Mouse (Mus musculus) embryonic facial prominence, embryonic 14.5 days (tissue): ENCODE data around the gene Pigb. TPM values are rescaled to one million over a fixed set of nuclear protein-coding genes. Genes with fewer than 3 reads are reported as not detected.

Experiments
- ATAC-seq: fragments of 200-750 bp; cut with Nextera tagmentation; 2 replicates; pipeline ENCODE4 v1.8.0; 2017; ENCODE audit warnings: low read depth, moderate number of reproducible peaks, moderate TSS enrichment
- DNase-seq: peaks from one replicate; pipeline ENCODE4 v3.0.0-alpha.2; 2015; ENCODE audit warnings: low spot score
- H3K27ac ChIP-seq: fragments of 300-500 bp; sonication (generic); replicated peaks from 2 replicates; pipeline ENCODE4 v1.5.1; 2014; ENCODE audit warnings: low read depth, mild to moderate bottlenecking, low read length, moderate library complexity
- H3K27me3 ChIP-seq: fragments of 300-500 bp; sonication (generic); replicated peaks from 2 replicates; pipeline ENCODE4 v1.6.1; 2014; ENCODE audit warnings: low read length; ENCODE audit not compliant: control insufficient read depth, insufficient read depth
- H3K36me3 ChIP-seq: fragments of 300-500 bp; sonication (generic); 2 replicates; pipeline ENCODE4 v1.6.1; 2014; ENCODE audit warnings: low read length, mixed read lengths; ENCODE audit not compliant: control insufficient read depth, insufficient read depth
- H3K4me1 ChIP-seq: fragments of 300-500 bp; sonication (generic); 2 replicates; pipeline ENCODE4 v1.6.1; 2014; ENCODE audit warnings: antibody characterized with exemption, low read length; ENCODE audit not compliant: control insufficient read depth, insufficient read depth
- H3K4me2 ChIP-seq: fragments of 300-500 bp; sonication (generic); 2 replicates; pipeline ENCODE4 v1.6.1; 2014; ENCODE audit warnings: low read depth, mild to moderate bottlenecking, low read length, moderate library complexity, mixed read lengths
- H3K4me3 ChIP-seq: fragments of 300-500 bp; sonication (generic); 2 replicates; pipeline ENCODE4 v1.5.1; 2014; ENCODE audit warnings: low read depth, mild to moderate bottlenecking, low read length
- H3K9ac ChIP-seq: fragments of 300-500 bp; sonication (generic); 2 replicates; pipeline ENCODE4 v1.6.1; 2014; ENCODE audit warnings: low read depth, mild to moderate bottlenecking, low read length, moderate library complexity, mixed read lengths
- H3K9me3 ChIP-seq: fragments of 300-500 bp; sonication (generic); 2 replicates; pipeline ENCODE4 v1.6.1; 2016; ENCODE audit warnings: low read length; ENCODE audit not compliant: control insufficient read depth
- WGBS: fragments of 180-500 bp; shearing (Covaris S2); extraction: QIAGEN DNeasy Blood & Tissue Kit; methylation state at CpG from one replicate; pipeline ENCODE4 v1.1.7; 2014; 5-methylcytosine and 5-hydroxymethylcytosine counted together
- polyA plus RNA-seq: library from polyadenylated mRNA; unstranded; fragments of >200 nt; fragmentation: Nextera tagmentation; extraction: Ambion mirVana; gene quantifications from 2 replicates; pipeline ENCODE4 v1.2.1, GENCODE M21; 2014

Pigb gene
- polyA plus RNA-seq, 1 experiment from 2014 or later = 11.5 TPM

GRCm38 (mm10) chr9:73014724-73015123 lies 25.5 kb downstream of the Pigb start:
- Histone ChIP-seq H3K27ac (no peak overlapping the region), H3K9me3 (no peaks in the 10 kb centered on the region), H3K36me3 (peaks cover 80% of the 10 kb centered on the region), H3K9ac (no peak overlapping the region), H3K4me2 (no peak overlapping the region), H3K4me3 (no peak overlapping the region), H3K4me1 (no peaks in the 10 kb centered on the region), H3K27me3 (no peaks in the 10 kb centered on the region)
- 81% methylated on average over 13 of the region's 13 CpGs for WGBS
- no peak for DNase-seq
- ATAC-seq = no peak

DNA sequence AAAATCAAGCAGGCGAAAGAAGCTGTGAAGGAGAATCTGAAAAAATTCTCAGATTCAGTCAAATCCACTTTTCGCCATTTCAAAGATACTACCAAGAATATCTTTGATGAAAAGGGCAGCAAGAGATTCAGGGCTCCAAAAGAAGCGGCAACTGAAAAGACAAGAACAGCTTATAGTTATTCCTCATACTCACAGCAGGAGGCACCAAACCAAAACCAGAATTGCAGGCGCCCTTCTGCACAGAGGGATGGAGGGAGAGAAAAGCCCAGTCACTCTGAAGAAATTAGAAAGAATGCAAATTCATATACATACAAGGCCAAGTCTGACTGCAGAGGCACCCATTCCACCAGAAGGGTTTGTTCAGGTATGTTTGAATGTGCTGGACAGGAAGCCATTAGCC lies 27.5 kb downstream of the Pigb start:
- no peak overlapping the region for H3K4me3 ChIP-seq
- no peak for DNase-seq
- 89% methylated on average over 4 of the region's 4 CpGs for WGBS
- no peak overlapping the region for H3K4me2 ChIP-seq
- no peaks in the 10 kb centered on the region for H3K27me3 ChIP-seq
- H3K27ac ChIP-seq = no peak overlapping the region
- no peaks in the 10 kb centered on the region for H3K4me1 ChIP-seq
- ATAC-seq = no peak
- H3K36me3 ChIP-seq = peaks cover 66% of the 10 kb centered on the region
- no peaks in the 10 kb centered on the region for H3K9me3 ChIP-seq
- no peak overlapping the region for H3K9ac ChIP-seq

GRCm38 (mm10) chr9:73008384-73008783 lies 31.8 kb downstream of the Pigb start:
- H3K4me3 ChIP-seq = no peak overlapping the region
- no peak overlapping the region for H3K9ac ChIP-seq
- 73% methylated on average over 3 of the region's 3 CpGs for WGBS
- DNase-seq (no peak), ATAC-seq (no peak)
- no peak overlapping the region for H3K27ac ChIP-seq
- H3K27me3 ChIP-seq = no peaks in the 10 kb centered on the region
- H3K4me2 ChIP-seq = no peak overlapping the region
- H3K9me3 ChIP-seq = no peaks in the 10 kb centered on the region
- H3K36me3 ChIP-seq = peaks cover 44% of the 10 kb centered on the region
- H3K4me1 ChIP-seq = no peaks in the 10 kb centered on the region

GRCm38 (mm10) chr9:73006175-73006574 lies 34.0 kb downstream of the Pigb start:
- H3K4me3 ChIP-seq = no peak overlapping the region
- WGBS = 95% methylated on average over 3 of the region's 3 CpGs
- H3K4me1 ChIP-seq = no peaks in the 10 kb centered on the region
- ATAC-seq (no peak), DNase-seq (no peak)
- H3K27me3 ChIP-seq = no peaks in the 10 kb centered on the region
- H3K4me2 ChIP-seq = no peak overlapping the region
- H3K27ac ChIP-seq = no peak overlapping the region
- peaks cover 36% of the 10 kb centered on the region for H3K36me3 ChIP-seq
- no peak overlapping the region for H3K9ac ChIP-seq
- no peaks in the 10 kb centered on the region for H3K9me3 ChIP-seq

DNA sequence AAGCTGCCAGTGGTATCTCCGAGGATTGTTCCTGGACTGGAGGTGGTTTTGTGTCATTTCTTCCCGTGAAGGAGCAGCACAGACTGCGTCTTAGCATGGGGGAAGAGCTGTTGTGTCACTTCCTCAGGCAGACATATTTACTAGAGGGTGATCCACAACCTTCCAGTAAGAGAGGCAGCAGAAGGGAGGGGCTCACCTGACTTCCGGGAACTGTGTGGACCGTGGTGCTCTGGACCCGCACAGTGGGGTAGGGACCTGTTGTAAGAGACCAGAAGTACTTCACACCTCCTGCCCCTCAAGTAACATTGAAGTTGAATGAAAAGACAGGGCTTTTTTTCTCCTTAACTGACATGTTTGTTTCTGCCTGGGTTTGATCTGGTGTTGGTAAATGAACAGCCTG lies 35.1 kb downstream of the Pigb start:
- H3K4me1 ChIP-seq = no peaks in the 10 kb centered on the region
- H3K9me3 ChIP-seq = no peaks in the 10 kb centered on the region
- ATAC-seq (no peak), DNase-seq (no peak)
- H3K9ac ChIP-seq = no peak overlapping the region
- H3K27ac ChIP-seq = no peak overlapping the region
- H3K27me3 ChIP-seq = no peaks in the 10 kb centered on the region
- H3K4me3 ChIP-seq = no peak overlapping the region
- peaks cover 29% of the 10 kb centered on the region for H3K36me3 ChIP-seq
- WGBS = 82% methylated on average over 6 of the region's 6 CpGs
- no peak overlapping the region for H3K4me2 ChIP-seq

GRCm38 (mm10) chr9:73004076-73004475 lies 36.1 kb downstream of the Pigb start:
- DNase-seq (no peak), ATAC-seq (no peak)
- Histone ChIP-seq H3K9ac (no peak overlapping the region), H3K4me2 (no peak overlapping the region), H3K27me3 (no peaks in the 10 kb centered on the region), H3K9me3 (no peaks in the 10 kb centered on the region), H3K4me1 (no peaks in the 10 kb centered on the region), H3K4me3 (no peak overlapping the region), H3K27ac (no peak overlapping the region), H3K36me3 (peaks cover 29% of the 10 kb centered on the region)
- 82% methylated on average over 8 of the region's 8 CpGs for WGBS

DNA sequence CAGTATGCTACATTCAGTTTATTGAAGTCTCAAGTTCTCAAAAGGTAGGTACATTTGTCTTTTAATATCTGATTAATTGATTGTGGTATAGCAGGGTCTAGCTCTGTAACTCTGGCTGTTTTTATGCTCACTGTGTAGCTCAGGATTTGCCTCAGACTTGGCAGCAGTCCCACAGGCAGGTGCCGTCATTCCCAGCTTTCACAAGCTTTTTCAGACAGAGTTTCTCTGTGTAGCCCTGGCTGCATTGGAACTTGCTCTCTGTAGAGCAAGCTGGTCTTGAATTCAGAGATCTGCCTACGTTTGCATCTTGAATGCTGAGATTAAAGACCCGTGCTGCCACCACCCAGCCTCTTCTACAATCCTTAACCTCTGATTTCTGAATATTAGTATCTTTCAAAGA lies 38.0 kb downstream of the Pigb start:
- Histone ChIP-seq H3K4me2 (no peak overlapping the region), H3K27me3 (no peaks in the 10 kb centered on the region), H3K36me3 (peaks cover 29% of the 10 kb centered on the region), H3K4me3 (no peak overlapping the region), H3K27ac (no peak overlapping the region), H3K9me3 (no peaks in the 10 kb centered on the region), H3K9ac (no peak overlapping the region), H3K4me1 (no peaks in the 10 kb centered on the region)
- no peak for ATAC-seq
- DNase-seq = no peak
- WGBS = 73% methylated on average over 3 of the region's 3 CpGs

DNA sequence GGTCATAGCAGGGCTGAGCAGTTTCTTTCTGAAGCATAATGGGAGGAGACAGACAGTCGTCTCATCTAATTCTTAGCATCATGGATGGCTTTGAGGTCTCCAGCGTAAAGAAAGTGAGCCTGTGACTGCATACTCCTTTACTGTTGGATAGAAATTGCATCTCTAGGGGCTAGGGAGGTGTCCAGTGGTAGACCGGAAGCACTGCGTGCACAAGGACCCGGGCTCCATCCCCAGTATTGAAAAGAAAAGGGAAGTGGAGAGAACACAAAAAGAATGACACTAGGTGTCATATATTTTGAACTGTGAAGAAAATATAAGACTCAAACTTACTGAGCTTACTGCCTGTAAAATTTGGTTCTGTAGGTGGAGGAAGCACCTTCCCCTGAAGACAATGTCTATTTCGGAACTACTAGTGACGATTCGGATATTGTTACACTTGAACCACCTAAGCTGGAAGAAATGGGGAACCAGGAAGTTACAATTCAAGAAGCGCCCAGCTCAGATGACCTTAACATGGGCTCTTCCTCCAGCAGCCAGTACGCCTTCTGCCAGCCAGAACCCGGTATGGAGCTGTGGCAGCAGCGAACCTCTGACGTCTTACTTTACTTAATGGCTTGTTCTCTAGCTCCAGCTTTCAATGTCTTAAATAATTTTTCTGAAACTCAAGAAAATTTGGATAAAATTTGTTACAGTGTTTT lies 38.7 kb downstream of the Pigb start:
- H3K9me3 ChIP-seq = no peaks in the 10 kb centered on the region
- no peak overlapping the region for H3K4me3 ChIP-seq
- no peak overlapping the region for H3K27ac ChIP-seq
- no peaks in the 10 kb centered on the region for H3K4me1 ChIP-seq
- H3K4me2 ChIP-seq = no peak overlapping the region
- no peaks in the 10 kb centered on the region for H3K27me3 ChIP-seq
- WGBS = 88% methylated on average over 13 of the region's 13 CpGs
- peaks cover 28% of the 10 kb centered on the region for H3K36me3 ChIP-seq
- DNase-seq (no peak), ATAC-seq (no peak)
- H3K9ac ChIP-seq = no peak overlapping the region

DNA sequence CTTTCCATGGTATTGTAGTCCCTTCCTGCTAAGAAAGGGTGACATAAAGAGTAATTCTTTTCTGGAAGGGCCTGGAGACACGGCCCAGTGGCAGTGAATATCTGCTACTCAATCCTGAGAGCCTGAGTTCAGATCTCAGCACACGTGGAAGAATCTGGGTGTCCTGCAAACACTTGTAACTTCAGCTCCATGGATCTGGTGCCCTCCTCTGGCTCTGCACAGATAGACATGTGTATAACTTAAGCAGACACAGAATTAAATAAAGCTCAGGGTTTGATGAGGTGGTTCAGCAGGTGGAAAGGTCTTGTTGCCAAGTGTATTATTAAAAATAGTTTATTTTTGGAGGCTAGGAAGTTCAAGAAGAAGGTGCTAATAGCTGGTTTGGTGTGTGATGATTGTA lies 39.7 kb downstream of the Pigb start:
- DNase-seq = no peak
- Histone ChIP-seq H3K27ac (no peak overlapping the region), H3K9ac (no peak overlapping the region), H3K4me3 (no peak overlapping the region), H3K4me2 (no peak overlapping the region), H3K4me1 (no peaks in the 10 kb centered on the region), H3K27me3 (no peaks in the 10 kb centered on the region), H3K9me3 (no peaks in the 10 kb centered on the region), H3K36me3 (peaks cover 19% of the 10 kb centered on the region; the same call in 1 of the 2 replicates)
- ATAC-seq = no peak
- 66% methylated on average over 2 of the region's 2 CpGs for WGBS
